Mouse (Mus musculus) adrenal gland, adult 8-10 months (tissue): ENCODE results near the gene Gpr108. TPM values are rescaled to one million over a fixed set of nuclear protein-coding genes. Genes with fewer than 3 reads are reported as not detected.

Source experiments
- DNase-seq: peaks from one replicate; pipeline ENCODE4 v3.0.0; 2022
- microRNA-seq, 2 experiments: library from miRNA; unstranded; fragments of <30 nt; microRNA quantifications; one replicate each; pipeline ENCODE4 v1.2.0; 2022
- total RNA-seq, 4 experiments: library from RNA; stranded (reverse); gene quantifications; 2 replicates each; pipeline ENCODE4 v1.2.4; 2022

Gpr108 gene
- total RNA-seq, 4 experiments from 2014 or later = 98.6 to 107 (median 102) TPM

- no peak for DNase-seq
These were observed 40.3 kb downstream of the Gpr108 start for GRCm38 (mm10) chr17:57207938-57208337.

GRCm38 (mm10) chr17:57201841-57202724, 46.2 kb downstream of the Gpr108 start:
- no peak for DNase-seq

- no peak for DNase-seq
These were observed 50.0 kb downstream of the Gpr108 start for GRCm38 (mm10) chr17:57198252-57198651.

GRCm38 (mm10) chr17:57195326-57196010, 52.8 kb downstream of the Gpr108 start:
- DNase-seq = no peak

GRCm38 (mm10) chr17:57194771-57195170, 53.5 kb downstream of the Gpr108 start:
- DNase-seq = no peak

- no peak for DNase-seq
These were observed 54.2 kb downstream of the Gpr108 start, which contains the start of gene Tnfsf14 for GRCm38 (mm10) chr17:57194041-57194507. TSS of gene Tnfsf14 (minus strand) at chr17:57194177.

- DNase-seq = no peak
These were observed 59.6 kb downstream of the Gpr108 start for GRCm38 (mm10) chr17:57188510-57189192.

- no peak for DNase-seq
These were observed 62.6 kb downstream of the Gpr108 start for GRCm38 (mm10) chr17:57185641-57186040.

Small RNA genes lying within 50 kb of the gene (microRNA-seq; reads per million reads assigned to microRNA genes)
- gene Mir6978 = 0 to 1.3 reads per million in 2 experiments

Other genes with a start within 250 kb of the Gpr108 start
- 1 to 10 TPM in 2 of 4 experiments, not detected in 2; 2.1 to 2.8 TPM for gene Pspn, start 248.4 kb downstream of the Gpr108 start, total RNA-seq
- gene Gtf2f1, start 237.2 kb downstream of the Gpr108 start, total RNA-seq = 10 to 100 TPM; 45.6 to 68.2 (median 54.2) TPM
- gene Gm17949, start 237.0 kb downstream of the Gpr108 start, total RNA-seq = under 1 TPM; 0.29 to 0.80 (median 0.45) TPM
- 100 to 1,000 TPM in 2 of 4 experiments, 10 to 100 TPM in 2; 92.3 to 122 (median 102) TPM for gene Khsrp, start 216.9 kb downstream of the Gpr108 start, total RNA-seq
- under 1 TPM in 1 of 4 experiments, not detected in 3; 0.38 TPM for gene Slc25a41, start 206.8 kb downstream of the Gpr108 start, total RNA-seq
- gene Crb3, start 189.3 kb downstream of the Gpr108 start, total RNA-seq = 1 to 10 TPM in 3 of 4 experiments, under 1 TPM in 1; 0.70 to 4.4 (median 2.2) TPM
- 100 to 1,000 TPM in 2 of 4 experiments, 10 to 100 TPM in 2; 66.5 to 128 (median 97.6) TPM for gene Slc25a23, start 188.6 kb downstream of the Gpr108 start, total RNA-seq
- gene Dennd1c, start 169.9 kb downstream of the Gpr108 start, total RNA-seq = 1 to 10 TPM; 1.5 to 4.3 (median 2.5) TPM
- gene Tubb4a, start 160.7 kb downstream of the Gpr108 start, total RNA-seq = 1 to 10 TPM; 4.4 to 6.8 (median 6.6) TPM
- under 1 TPM in 3 of 4 experiments, not detected in 1; 0.21 to 0.30 (median 0.26) TPM for gene Tnfsf9, start 143.1 kb downstream of the Gpr108 start, total RNA-seq
- gene Cd70, start 98.7 kb downstream of the Gpr108 start, total RNA-seq = not detected
- gene Tnfsf14, start 54.3 kb downstream of the Gpr108 start, total RNA-seq = under 1 TPM in 2 of 4 experiments, not detected in 2; 0.16 to 0.17 TPM
- gene C3, start 20.3 kb downstream of the Gpr108 start, total RNA-seq = 1,000 to 10,000 TPM in 1 of 4 experiments, 100 to 1,000 TPM in 1, 10 to 100 TPM in 2; 36.4 to 1,135 (median 245) TPM
- gene Trip10, start 1.0 kb upstream of the Gpr108 start, total RNA-seq = 10 to 100 TPM; 57.1 to 89.6 (median 72.8) TPM
- 1 to 10 TPM; 3.0 to 6.2 (median 4.1) TPM for gene Vav1, start 30.7 kb upstream of the Gpr108 start, total RNA-seq
- 10 to 100 TPM in 2 of 4 experiments, 1 to 10 TPM in 2; 5.3 to 21.5 (median 12.7) TPM for gene Adgre1, start 110.2 kb upstream of the Gpr108 start, total RNA-seq